Mouse (Mus musculus) liver, embryonic 15.5 days (tissue): ENCODE measurements around the gene Ngdn. TPM values are rescaled to one million over a fixed set of nuclear protein-coding genes. Genes with fewer than 3 reads are reported as not detected.

Experiments
- ATAC-seq: fragments of 200-750 bp; cut with Nextera tagmentation; 2 replicates; pipeline ENCODE4 v1.8.0; 2017; ENCODE audit warnings: moderate number of reproducible peaks, mild to moderate bottlenecking, moderate library complexity; ENCODE audit not compliant: insufficient read depth
- H3K27ac ChIP-seq: fragments of 300-500 bp; sonication (generic); replicated peaks from 2 replicates; pipeline ENCODE4 v1.5.1; 2015; ENCODE audit warnings: mild to moderate bottlenecking, inconsistent platforms
- H3K27me3 ChIP-seq: fragments of 300-500 bp; sonication (generic); 2 replicates; pipeline ENCODE4 v1.6.1; 2015; ENCODE audit warnings: mild to moderate bottlenecking, inconsistent platforms
- H3K36me3 ChIP-seq: fragments of 300-500 bp; sonication (generic); replicated peaks from 2 replicates; pipeline ENCODE4 v1.6.1; 2015; ENCODE audit warnings: moderate library complexity, mild to moderate bottlenecking, inconsistent platforms
- H3K4me1 ChIP-seq: fragments of 300-500 bp; sonication (generic); replicated peaks from 2 replicates; pipeline ENCODE4 v1.6.1; 2015; ENCODE audit warnings: inconsistent platforms
- H3K4me2 ChIP-seq: fragments of 300-500 bp; sonication (generic); 2 replicates; pipeline ENCODE4 v1.6.1; 2015; ENCODE audit warnings: moderate library complexity, mild to moderate bottlenecking, inconsistent platforms
- H3K4me3 ChIP-seq: fragments of 300-500 bp; sonication (generic); replicated peaks from 2 replicates; pipeline ENCODE4 v1.5.1; 2015; ENCODE audit warnings: mild to moderate bottlenecking, inconsistent platforms
- H3K9ac ChIP-seq: fragments of 300-500 bp; sonication (generic); 2 replicates; pipeline ENCODE4 v1.6.1; 2015; ENCODE audit warnings: moderate library complexity, mild to moderate bottlenecking, inconsistent platforms
- H3K9me3 ChIP-seq: fragments of 300-500 bp; sonication (generic); replicated peaks from 2 replicates; pipeline ENCODE4 v1.6.1; 2016; ENCODE audit warnings: inconsistent platforms
- WGBS: fragments of 180-500 bp; shearing (Covaris S2); methylation state at CpG from one replicate; pipeline ENCODE4 v1.1.7; 2015; ENCODE audit warnings: mixed read lengths; ENCODE audit not compliant: insufficient replicate concordance; 5-methylcytosine and 5-hydroxymethylcytosine counted together
- microRNA counts: library from miRNA; unstranded; fragments of <30 nt; microRNA quantifications from one replicate; lab custom pipeline; 2016
- microRNA-seq: library from miRNA; unstranded; fragments of <30 nt; microRNA quantifications from one replicate; pipeline ENCODE4, GENCODE M21; 2016
- polyA plus RNA-seq: library from polyadenylated mRNA; unstranded; fragments of >200 nt; fragmentation: Nextera tagmentation; extraction: Ambion mirVana; gene quantifications from 2 replicates; pipeline ENCODE4 v1.2.1, GENCODE M21; 2015

Ngdn gene
- polyA plus RNA-seq, 1 experiment from 2014 or later, result 34.6 TPM

- ATAC-seq, result no peak
- H3K4me3 ChIP-seq, result no peak overlapping the region
- peak overlapping the region; percentile 74 for H3K27ac ChIP-seq
- 49% methylated on average over 7 of the region's 7 CpGs for WGBS
- peaks cover 84% of the 10 kb centered on the region for H3K4me1 ChIP-seq
- no peaks in the 10 kb centered on the region for H3K9me3 ChIP-seq
- peak overlapping the region; percentile 83 for H3K4me2 ChIP-seq
- no peaks in the 10 kb centered on the region for H3K36me3 ChIP-seq
- no peaks in the 10 kb centered on the region; the same call in 1 of the 2 replicates for H3K27me3 ChIP-seq
- 0 out of 2 replicates have a peak overlapping the region, but pooled peaks have one; percentile 2 for H3K9ac ChIP-seq
Observed at GRCm38 (mm10) chr14:55061845-55062244, 46.6 kb downstream of the Ngdn start.

DNA sequence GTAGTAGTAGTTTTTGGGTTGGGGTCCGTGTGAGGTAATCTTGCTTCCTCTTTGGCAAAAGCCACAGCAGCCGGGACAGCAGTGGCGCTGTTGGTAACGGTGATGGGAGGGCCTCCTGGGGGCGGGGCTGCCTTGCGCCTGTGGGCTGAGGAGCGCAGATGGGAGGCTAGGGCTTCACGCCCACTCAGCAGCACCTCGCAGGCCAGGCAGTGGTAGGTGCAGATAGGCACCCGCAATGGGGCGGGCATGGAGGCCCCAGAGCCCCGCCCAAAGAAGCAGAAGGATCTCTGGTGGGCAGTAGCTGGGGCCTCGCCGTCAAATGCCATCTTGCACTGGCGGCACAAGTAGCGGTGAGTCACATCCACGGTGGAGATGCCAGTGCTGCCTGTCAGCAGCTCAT lies 47.4 kb downstream of the Ngdn start:
- Histone ChIP-seq H3K4me2 (peak overlapping the region; percentile 83), H3K9me3 (no peaks in the 10 kb centered on the region), H3K27me3 (no peaks in the 10 kb centered on the region; the same call in 1 of the 2 replicates), H3K36me3 (no peaks in the 10 kb centered on the region), H3K9ac (peak overlapping the region; percentile 75), H3K4me1 (peaks cover 83% of the 10 kb centered on the region), H3K4me3 (peak overlapping the region; percentile 68), H3K27ac (peak overlapping the region; percentile 87)
- WGBS, result 4% methylated on average over 17 of the region's 17 CpGs
- peak; percentile 100 for ATAC-seq

GRCm38 (mm10) chr14:55063117-55063516 lies 47.9 kb downstream of the Ngdn start:
- Histone ChIP-seq H3K36me3 (no peaks in the 10 kb centered on the region), H3K4me2 (peak overlapping the region; percentile 83), H3K27me3 (no peaks in the 10 kb centered on the region; the same call in 1 of the 2 replicates), H3K9ac (peak overlapping the region; percentile 75), H3K9me3 (no peaks in the 10 kb centered on the region), H3K4me1 (peaks cover 79% of the 10 kb centered on the region), H3K27ac (peak overlapping the region; percentile 87), H3K4me3 (peak overlapping the region; percentile 68)
- peak; percentile 42 for ATAC-seq
- 53% methylated on average over 5 of the region's 5 CpGs for WGBS

DNA sequence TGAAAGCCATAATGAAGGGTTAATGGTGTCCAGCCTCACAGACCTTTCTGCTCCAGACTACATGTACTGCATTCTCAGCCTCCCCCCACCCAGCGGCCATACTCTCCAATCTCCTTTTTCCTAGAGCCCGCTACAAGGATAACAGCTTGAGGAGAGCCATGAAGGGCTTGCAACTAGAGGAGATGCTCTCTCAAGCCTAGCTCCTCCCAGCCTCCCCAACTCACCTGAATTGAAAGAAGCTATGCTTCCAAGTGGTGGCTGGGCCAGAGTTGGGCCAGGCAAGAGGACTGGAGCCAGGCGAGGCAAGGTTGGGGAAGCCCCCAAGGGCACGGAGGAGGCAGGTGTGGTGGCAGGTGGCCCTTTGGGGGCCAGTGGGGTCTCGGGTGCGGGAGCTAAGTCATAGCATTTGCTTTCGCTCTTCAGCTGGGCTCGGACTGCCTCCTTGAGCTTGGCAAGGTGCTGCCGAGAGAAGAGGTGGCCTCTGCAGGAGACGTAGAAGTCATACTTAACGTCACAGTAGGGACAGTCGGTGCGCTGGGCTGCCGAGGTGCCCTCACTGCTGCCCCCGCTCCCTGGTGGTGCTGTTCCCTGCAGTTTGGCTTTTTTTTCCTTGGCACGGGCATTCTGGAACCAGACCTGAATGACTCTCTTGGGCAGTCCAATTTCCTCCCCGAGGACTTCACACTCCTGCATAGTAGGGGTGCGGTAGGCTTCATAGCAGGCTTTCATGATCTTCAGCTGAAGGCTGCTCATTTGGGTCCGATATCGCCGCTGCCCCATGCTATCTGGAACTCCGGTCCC lies 48.5 kb downstream of the Ngdn start:
- peak overlapping the region; percentile 87 for H3K27ac ChIP-seq
- no peaks in the 10 kb centered on the region; the same call in 1 of the 2 replicates for H3K27me3 ChIP-seq
- 75% methylated on average over 22 of the region's 22 CpGs for WGBS
- no peaks in the 10 kb centered on the region for H3K36me3 ChIP-seq
- H3K4me2 ChIP-seq, result peak overlapping the region; percentile 83
- H3K9me3 ChIP-seq, result no peaks in the 10 kb centered on the region
- peak overlapping the region; percentile 75 for H3K9ac ChIP-seq
- H3K4me1 ChIP-seq, result peaks cover 72% of the 10 kb centered on the region
- H3K4me3 ChIP-seq, result peak overlapping the region; percentile 68
- no peak for ATAC-seq

DNA sequence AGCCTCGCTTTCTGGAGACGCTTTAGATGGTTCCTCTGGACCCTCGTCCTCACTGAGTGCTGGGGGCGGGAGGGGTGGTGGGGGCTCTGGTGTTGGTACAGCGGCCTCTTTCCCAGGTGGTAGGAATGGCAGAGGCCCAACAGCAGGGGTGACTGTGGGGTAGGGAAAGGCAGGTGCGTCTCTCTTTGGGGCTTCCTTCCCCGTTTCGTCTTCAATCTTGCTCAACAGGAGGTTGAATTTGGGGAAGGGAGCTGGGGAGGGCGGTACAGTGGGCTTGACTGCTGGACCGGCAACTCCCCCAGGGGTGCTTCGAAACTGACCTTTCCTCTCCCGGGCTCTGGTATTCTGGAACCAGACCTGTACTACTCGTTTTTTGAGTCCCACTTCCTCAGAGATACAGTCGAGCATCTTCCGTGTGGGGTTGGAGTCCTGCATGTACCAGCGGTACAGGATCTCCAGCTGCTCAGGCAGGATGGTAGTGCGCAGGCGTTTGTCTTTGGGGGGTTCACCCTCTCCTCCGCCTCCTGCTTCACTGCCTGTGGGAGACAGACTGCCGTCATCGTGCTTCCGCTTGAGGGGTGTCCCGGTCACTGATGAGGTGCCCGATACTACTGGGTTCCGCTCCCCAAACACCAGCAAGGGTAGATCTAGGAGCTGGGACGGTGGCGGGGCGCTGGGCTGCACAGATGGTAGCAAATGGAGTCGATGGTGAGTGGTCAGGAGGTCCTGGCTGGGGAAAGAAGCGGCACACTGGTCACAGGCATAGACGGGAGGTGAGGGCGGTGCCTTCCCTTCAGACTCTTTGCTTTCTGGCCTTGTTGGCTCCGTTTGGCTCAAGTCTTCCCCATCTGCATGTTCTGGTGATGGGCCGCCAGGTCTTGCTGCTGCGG lies 49.5 kb downstream of the Ngdn start:
- peak overlapping the region; percentile 83 for H3K4me2 ChIP-seq
- no peaks in the 10 kb centered on the region; the same call in 1 of the 2 replicates for H3K27me3 ChIP-seq
- no peaks in the 10 kb centered on the region for H3K9me3 ChIP-seq
- H3K36me3 ChIP-seq, result no peaks in the 10 kb centered on the region
- H3K4me1 ChIP-seq, result peaks cover 62% of the 10 kb centered on the region
- no peak for ATAC-seq
- no peak overlapping the region for H3K27ac ChIP-seq
- H3K4me3 ChIP-seq, result peak overlapping the region; percentile 68
- peak overlapping the region; percentile 75; the same call in 1 of the 2 replicates for H3K9ac ChIP-seq
- 73% methylated on average over 35 of the region's 35 CpGs for WGBS

- Histone ChIP-seq H3K36me3 (no peaks in the 10 kb centered on the region), H3K9me3 (no peaks in the 10 kb centered on the region), H3K4me3 (no peak overlapping the region), H3K27ac (no peak overlapping the region), H3K27me3 (no peaks in the 10 kb centered on the region; the same call in 1 of the 2 replicates), H3K4me1 (peaks cover 58% of the 10 kb centered on the region), H3K9ac (no peak overlapping the region), H3K4me2 (no peak overlapping the region)
- WGBS, result 86% methylated on average over 13 of the region's 13 CpGs
- ATAC-seq, result no peak
Observed at GRCm38 (mm10) chr14:55065391-55065790, 50.1 kb downstream of the Ngdn start.

GRCm38 (mm10) chr14:55066042-55066441 lies 50.8 kb downstream of the Ngdn start:
- Histone ChIP-seq H3K9me3 (no peaks in the 10 kb centered on the region), H3K27me3 (no peaks in the 10 kb centered on the region; the same call in 1 of the 2 replicates), H3K4me3 (no peak overlapping the region), H3K9ac (no peak overlapping the region), H3K4me1 (peaks cover 51% of the 10 kb centered on the region), H3K4me2 (no peak overlapping the region), H3K36me3 (no peaks in the 10 kb centered on the region), H3K27ac (no peak overlapping the region)
- no peak for ATAC-seq
- WGBS, result 77% methylated on average over 8 of the region's 8 CpGs

DNA sequence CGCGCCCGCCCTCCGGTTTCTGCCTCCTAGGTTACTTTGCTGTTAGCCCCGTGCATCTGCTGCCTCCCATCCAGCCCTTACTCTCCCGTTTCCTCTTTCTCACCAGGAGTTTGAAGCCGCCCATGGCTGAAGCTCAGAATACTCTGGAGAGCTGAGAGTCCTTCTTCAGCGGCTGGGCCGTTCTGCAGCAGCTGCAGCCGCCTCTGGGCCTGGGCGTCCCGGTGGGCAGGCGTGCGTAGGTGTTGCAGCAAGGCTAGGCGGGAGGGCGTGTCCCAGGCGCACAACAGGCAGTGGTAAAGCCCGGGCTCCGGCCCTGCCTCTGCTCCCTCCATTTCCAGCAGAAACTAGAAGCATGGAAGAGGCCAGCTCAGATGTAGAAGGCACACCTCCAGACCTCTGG lies 56.5 kb downstream of the Ngdn start:
- ATAC-seq, result no peak

More for the DNA sequence above, 56.5 kb downstream of the Ngdn start:
- H3K4me2 ChIP-seq, result no peak overlapping the region
- H3K9me3 ChIP-seq, result no peaks in the 10 kb centered on the region
- WGBS, result 40% methylated on average over 19 of the region's 19 CpGs
- no peak overlapping the region for H3K27ac ChIP-seq
- H3K27me3 ChIP-seq, result peaks cover 14% of the 10 kb centered on the region
- H3K9ac ChIP-seq, result no peak overlapping the region
- H3K4me1 ChIP-seq, result 0 out of 2 replicates have a peak, but pooled peaks cover 7% of the 10 kb centered on the region
- no peak overlapping the region for H3K4me3 ChIP-seq
- H3K36me3 ChIP-seq, result peaks cover 9% of the 10 kb centered on the region; the same call in 1 of the 2 replicates

MicroRNA genes within 50 kb of the gene (microRNA counts, 519-probe panel; counts per million panel counts)
- microRNA mmu-miR-208b (lab: Ali Mortazavi, UCI), result not detected

Small RNAs within 50 kb of the gene (microRNA-seq; reads per million reads assigned to microRNA genes)
- 115 reads per million, percentile 55 among the genes with 10 or more reads in this experiment for gene Mir208b

Other genes starting within 250 kb of the Ngdn start
- 3.0 and 3.5 TPM in 2 replicates for gene Slc7a8, start 233.5 kb upstream of the Ngdn start, polyA plus RNA-seq
- not detected in 2 replicates for gene Rnf212b, start 201.3 kb upstream of the Ngdn start, polyA plus RNA-seq
- gene Homez, start 144.5 kb upstream of the Ngdn start, polyA plus RNA-seq, result 1.6 and 2.6 TPM in 2 replicates
- 0.33 and 0.63 TPM in 2 replicates for gene Ppp1r3e, start 137.9 kb upstream of the Ngdn start, polyA plus RNA-seq
- gene Bcl2l2, start 132.1 kb upstream of the Ngdn start, polyA plus RNA-seq, result 0.46 and 0.82 TPM in 2 replicates
- gene Gm20521, start 132.0 kb upstream of the Ngdn start, polyA plus RNA-seq, result not detected in 2 replicates
- 38.6 and 46.2 TPM in 2 replicates for gene Pabpn1, start 123.0 kb upstream of the Ngdn start, polyA plus RNA-seq
- 2.2 TPM in 2 replicates for gene Slc22a17, start 102.3 kb upstream of the Ngdn start, polyA plus RNA-seq
- 0.62 and 0.63 TPM in 2 replicates for gene Efs, start 89.3 kb upstream of the Ngdn start, polyA plus RNA-seq
- not detected in 2 replicates for gene Il25, start 82.8 kb upstream of the Ngdn start, polyA plus RNA-seq
- gene Cmtm5, start 79.2 kb upstream of the Ngdn start, polyA plus RNA-seq, result 0.18 TPM in 1 of 2 replicates, not detected in the other
- 0.68 and 0.69 TPM in 2 replicates for gene Myh6, start 48.5 kb upstream of the Ngdn start, polyA plus RNA-seq
- gene Gm17428, start 38.5 kb upstream of the Ngdn start, polyA plus RNA-seq, result not detected in 2 replicates
- gene Myh7, start 20.8 kb upstream of the Ngdn start, polyA plus RNA-seq, result 3.6 and 3.8 TPM in 2 replicates
- gene Zfhx2, start 76.9 kb downstream of the Ngdn start, polyA plus RNA-seq, result 1.2 and 1.6 TPM in 2 replicates
- 4.4 and 6.2 TPM in 2 replicates for gene Thtpa, start 79.3 kb downstream of the Ngdn start, polyA plus RNA-seq
- 16.3 and 17.4 TPM in 2 replicates for gene Ap1g2, start 91.1 kb downstream of the Ngdn start, polyA plus RNA-seq
- gene Jph4, start 101.5 kb downstream of the Ngdn start, polyA plus RNA-seq, result 0.02 TPM in 1 of 2 replicates, not detected in the other
- gene Dhrs2, start 206.6 kb downstream of the Ngdn start, polyA plus RNA-seq, result not detected in 2 replicates